Mouse (Mus musculus) left cerebral cortex, adult 18-20 months (tissue): ENCODE results near the gene Slc12a8. TPM values are rescaled to one million over a fixed set of nuclear protein-coding genes. Genes with fewer than 3 reads are reported as not detected.
A peak's percentile ranks its signal among the peaks of the same experiment; 100 is the strongest.
"Not testable (repeated sequence)": the region's sequence is repeated elsewhere in the genome, so short reads cannot be mapped to it uniquely, and the experiment has no call there.

ENCODE experiments used
- DNase-seq, 2 experiments: peaks; one replicate each; pipeline ENCODE4 v3.0.0; 2021 to 2022; ENCODE audit warnings: low spot score in 2 of 2, mixed read lengths in 1 of 2
- long read RNA-seq, 2 experiments: library from polyadenylated mRNA; stranded (forward); transcript quantifications; one replicate each; pipeline ENCODE4 v2.0.0; 2021
- total RNA-seq, 2 experiments: library from RNA; stranded (reverse); gene quantifications; 2 replicates each; pipeline ENCODE4 v1.2.3; 2021

Gene Slc12a8
- total RNA-seq, result 1 to 10 TPM in 1 of 2 experiments, under 1 TPM in 1; 0.98 to 1.1 TPM
- long read RNA-seq, experiment 1, partial matches to known transcripts, result 0 of 1 reads
- long read RNA-seq, experiment 1, other reads (novel, unspliced or antisense), result 1 of 1 reads
- long read RNA-seq, experiment 2, partial matches to known transcripts, result 0 of 1 reads
- long read RNA-seq, experiment 2, other reads (novel, unspliced or antisense), result 1 of 1 reads

DNA sequence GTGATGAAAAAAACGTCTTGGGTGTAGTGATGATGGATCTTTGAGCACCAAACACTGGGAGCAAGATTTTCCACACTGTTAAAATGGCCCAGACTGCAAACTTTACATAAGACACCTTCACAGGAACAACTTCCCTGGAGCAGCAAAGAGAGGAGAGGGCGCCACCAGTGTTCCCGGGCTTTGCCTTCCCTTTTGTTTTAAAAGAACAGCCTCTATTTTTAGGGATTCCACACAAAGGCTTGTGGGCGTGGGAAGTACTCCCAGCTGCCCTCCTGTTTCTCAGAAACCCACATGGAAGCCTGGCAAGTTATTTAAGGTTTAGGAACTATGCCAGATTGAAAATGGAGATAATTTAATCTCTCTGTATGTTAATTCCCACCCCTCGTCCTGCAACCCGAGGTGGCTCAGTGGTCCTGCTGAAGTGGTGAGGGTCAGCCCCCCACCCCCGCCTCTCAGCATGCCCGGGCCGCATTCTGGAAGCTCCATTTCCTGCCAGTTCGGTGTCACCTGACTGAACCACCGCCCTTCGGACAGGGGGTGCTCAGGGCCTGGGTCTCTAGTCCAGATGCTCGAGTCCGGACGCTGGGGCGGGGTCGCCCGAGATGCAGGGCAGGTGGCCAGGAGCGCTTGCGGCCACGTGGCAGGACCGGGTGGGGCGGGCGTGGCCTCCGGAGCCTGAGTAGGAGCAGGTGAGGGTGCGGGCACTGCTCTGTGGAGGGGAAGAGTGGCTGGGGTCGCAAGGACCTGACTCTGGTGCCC is at the start of gene Slc12a8:
Gene Slc12a8, plus strand, starts transcription at position 522 of the 759 bp plus-strand sequence.
- peak; percentile 50 to 62 for DNase-seq

DNA sequence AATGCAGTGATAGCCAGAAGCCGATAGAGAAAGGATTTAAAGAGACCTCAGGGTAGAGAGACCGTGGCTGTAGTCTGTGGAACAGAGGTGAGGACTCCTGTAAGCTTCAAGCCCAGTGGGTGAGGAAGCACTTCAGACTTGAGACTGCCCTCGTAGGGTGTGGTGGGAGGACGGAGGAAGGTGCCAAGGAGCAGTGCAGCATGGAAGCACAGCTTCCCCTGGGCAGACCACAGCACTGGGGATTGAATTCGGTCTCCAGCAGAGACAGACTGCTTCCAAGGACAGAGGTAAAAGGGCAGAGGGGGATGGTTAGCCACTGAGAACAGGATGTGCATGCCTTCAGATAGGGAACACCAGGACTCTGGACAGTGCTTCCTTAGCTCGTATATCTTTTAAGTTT is 49.7 kb upstream of the Slc12a8 start:
- no peak for DNase-seq

DNA sequence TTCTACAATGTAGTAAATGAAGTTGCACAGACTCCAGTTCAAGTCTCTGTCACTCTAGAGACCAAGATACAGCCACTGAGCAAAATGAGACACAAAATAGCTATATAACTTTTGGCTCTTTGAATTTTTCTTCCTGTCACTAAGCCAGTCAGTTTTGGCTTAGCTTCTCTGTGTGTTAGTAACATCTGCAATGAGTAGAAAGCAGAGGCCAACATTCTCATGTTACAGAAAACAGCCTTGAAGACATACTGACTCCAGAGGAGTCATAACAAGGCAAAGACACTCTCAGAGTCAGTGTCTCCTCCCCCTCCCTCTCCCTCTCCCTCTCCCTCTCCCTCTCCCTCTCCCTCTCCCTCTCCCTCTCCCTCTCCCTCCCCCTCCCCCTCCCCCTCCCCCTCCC is 47.2 kb upstream of the Slc12a8 start:
- DNase-seq, result no peak

DNA sequence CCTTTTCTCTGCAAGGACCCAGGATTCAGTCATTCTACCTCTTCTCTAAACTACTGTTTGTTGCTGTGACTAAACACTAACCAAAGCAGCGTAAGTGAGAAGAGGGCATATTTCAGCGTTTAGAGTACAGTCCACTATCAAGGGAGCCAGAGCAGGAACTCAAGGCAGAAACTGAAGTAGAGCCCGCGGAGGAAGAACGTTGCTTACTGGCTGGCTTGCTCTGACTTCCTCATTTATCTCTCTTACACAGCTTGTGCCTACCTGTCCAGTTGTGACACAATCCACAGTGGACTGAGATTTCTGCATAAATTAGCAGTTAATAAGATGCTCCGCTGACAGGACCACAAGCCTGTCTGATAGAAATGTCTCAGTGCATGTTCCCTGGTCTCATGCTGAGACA is 42.7 kb upstream of the Slc12a8 start:
- DNase-seq, result no peak

DNA sequence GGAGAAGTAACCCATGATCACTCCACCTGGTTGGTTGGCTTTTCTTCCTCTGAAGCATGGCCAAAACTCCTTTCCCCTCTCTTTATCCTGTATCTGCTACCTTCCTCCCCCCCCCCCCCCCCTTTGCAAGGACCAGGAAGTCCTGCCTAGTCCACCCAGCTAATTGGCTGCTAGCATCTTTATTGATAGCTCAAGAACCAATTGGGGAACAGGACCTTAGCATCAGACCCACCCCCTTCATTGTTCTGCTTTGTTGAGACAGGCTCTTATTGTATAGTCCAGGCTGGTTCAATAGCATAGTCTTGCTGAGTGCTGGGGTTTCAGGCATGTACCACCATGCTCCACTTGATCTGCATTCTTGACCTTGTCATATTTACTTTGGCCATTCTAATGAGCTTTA is 37.2 kb upstream of the Slc12a8 start:
- no peak for DNase-seq

DNA sequence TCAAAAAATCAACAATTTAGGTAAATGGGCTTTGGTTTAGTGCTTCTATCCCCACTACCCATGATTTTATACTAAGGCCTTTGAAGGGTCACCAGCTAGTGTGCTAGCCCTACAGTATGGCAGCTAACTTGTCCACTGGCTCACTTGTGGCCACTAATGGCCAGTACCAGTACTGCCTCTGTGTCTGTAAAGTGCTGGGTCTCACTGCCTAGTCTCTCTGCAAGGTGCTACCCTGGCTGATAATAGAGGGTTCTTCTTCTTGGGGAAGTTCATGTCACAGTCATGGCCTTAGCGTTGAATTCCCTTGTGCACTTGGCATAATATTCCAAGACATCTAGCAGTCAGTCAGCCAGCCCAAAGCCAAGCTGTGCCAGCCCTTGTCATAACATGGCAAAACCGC is 36.0 kb upstream of the Slc12a8 start:
- DNase-seq, result no peak

DNA sequence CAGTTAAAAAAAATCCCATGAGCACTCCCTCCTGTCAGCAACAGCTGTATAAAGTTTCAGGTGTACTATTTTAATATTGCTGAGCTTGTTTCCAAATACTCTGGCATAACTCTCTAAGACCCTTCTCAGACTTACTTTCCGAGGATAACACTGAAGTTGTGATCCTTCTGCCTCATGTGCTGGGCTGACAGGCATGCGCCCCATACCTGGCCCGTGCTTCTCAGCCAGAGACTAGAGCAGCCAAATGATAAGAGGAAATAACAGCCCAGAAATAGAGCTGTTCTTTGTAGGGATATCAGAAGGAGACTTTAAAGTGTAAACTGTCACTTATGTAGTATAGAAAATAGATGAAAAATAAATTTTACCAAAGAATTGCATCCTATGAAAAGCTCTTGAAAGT is 34.8 kb upstream of the Slc12a8 start:
- DNase-seq, result no peak

DNA sequence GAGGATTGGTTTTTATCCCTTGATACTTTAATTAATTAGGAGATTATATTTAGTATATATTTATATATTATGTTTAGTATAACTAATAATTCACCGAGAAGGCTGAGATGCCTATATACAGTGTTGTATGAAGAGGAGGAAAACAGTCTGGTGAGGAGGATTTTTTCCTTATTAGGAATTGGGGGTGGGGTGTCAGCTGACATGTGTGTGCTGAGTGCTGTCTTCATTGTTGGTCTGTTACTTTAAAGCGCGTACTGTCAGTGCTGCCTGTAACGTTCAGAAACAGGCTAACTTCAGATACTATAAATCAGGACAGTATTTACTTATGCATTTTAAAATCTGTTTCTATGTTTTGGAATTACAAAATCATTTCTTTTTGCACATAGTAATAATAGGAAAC is 29.4 kb upstream of the Slc12a8 start:
- no peak for DNase-seq

DNA sequence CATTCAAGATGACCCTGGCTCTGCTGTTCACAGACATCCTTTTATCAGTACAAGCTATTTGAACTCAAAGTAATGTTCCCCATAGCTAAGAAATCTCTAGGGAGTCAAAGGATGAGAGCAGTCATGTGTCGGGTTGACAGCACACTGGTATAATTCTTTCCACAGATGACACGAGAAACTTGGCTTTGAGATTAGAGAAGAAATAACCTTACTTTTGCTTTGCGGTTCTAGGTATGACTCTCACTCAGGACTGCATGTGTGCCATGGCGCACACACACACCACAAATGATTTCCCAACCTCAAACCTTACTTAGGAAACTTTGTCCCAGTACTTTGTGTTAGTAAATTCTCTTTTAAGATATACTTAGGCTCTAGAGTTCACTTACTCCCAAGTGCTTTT is 22.8 kb upstream of the Slc12a8 start:
- no peak for DNase-seq

DNA sequence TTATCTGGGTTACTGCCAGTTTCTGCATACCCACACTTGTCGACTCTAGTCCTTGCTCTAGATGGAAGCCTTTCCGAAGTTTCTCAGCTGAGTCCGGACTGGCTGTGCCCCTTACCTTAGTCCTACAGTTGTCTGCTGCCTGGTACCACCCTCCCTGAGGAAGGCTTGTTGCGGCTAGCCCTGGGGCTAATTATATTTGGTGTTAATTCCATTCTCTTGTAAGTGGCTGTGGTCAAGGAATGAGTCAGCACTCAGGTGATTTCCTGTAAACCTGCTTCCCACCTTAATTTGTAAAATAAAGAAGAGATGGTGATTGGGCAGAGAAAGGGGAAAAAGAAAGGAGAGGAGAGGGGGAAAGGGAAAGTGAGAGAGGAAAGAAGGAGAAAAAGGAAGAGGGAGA is 9.0 kb upstream of the Slc12a8 start:
- DNase-seq, result no peak

DNA sequence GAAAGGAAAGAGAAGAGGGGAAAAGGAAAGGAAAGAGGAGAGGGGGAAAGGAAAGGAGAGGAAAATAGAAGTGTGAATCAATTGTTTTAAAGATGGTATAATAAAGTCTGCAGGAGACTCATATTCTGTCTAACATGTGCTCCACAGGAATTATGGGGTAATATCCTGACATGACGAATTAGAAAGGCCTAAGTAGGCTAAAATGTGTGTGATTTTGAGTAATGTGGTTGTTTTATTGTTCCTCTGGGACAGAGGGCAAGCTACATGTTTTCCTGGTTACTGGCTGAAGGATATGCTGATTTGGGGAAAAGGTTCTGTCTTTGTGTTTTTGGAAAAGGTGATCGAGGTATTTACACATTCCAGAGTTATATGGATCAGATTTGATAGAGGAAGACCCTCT is 7.9 kb upstream of the Slc12a8 start:
- DNase-seq, result not testable (repeated sequence)

DNA sequence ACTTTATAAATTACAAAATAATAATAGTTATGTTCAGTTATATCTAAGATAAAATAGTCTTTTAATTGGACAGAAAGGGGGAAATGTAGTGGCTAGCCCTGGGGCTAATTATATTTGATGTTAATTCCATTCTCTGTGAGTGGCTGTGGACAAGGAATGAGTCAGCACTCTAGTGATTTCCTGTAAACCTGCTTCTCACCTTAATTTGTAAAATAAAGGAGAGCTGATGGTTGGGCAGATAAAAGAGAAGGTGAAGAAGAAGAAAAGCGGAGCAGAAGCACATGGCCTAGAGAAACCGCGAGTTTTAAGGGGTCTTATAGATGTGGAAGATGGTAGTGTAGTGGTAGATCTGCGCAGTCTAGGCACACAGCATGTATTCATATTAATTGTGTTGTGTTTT is 6.3 kb upstream of the Slc12a8 start:
- not testable (repeated sequence) for DNase-seq

DNA sequence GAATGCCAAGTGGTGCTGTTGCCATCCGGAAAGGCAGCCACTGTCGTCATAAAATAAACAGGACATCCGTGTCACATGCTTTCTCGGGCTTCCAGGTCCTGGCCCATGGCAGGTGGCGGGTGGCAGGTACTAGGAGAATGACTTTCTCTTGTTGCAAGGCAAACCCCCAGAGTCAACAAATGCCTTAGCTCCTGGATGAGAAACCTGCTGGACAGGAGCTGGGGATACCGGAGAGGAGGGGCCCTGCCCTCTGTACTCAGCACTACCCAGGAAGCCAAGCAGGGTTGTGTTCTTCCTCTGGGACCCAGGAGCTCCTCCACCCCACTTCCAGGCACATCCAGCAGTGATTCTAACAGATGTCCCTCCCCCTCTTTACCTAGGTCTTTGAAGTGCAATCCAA is 4.6 kb upstream of the Slc12a8 start:
- no peak for DNase-seq

DNA sequence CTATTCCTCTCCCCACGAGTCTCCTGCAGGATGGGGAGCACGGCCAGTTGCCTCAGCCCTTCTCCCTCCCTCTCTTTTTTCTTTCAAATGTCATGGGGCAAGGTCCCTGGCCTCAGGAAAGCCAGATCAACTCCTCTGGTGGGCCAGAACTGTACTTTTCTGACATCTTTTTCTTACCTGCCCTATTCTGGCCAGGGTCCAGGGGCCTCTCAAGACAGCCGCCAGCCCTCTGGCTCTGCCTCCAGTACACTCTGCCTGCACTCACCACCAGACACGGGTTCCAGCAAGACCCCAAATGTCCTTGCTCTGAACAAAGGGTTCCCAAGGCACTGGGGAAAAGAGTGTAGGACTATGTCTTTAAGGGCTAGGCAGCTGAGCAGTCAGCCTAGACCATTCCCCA is 499 bp downstream of the Slc12a8 start:
- no peak for DNase-seq

DNA sequence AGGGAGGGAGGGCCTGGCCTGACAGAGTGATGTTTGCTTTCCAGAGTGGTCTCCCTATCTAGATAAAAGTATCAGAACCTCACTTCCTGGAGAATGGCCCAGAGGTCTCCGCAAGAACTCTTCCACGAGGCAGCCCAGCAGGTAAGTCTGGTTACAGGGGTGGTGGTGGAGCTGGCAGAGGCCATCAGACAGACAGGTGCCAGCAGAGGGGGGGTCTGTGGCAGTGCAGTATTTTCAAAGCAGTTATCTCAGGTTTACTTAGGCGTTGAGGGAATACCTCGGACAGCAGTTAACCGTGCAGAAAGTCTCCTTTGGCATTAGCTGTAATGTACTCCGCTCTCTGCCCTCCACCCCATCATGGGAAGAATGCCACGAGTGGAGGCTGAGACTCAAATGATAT is 1.1 kb downstream of the Slc12a8 start:
- no peak for DNase-seq

DNA sequence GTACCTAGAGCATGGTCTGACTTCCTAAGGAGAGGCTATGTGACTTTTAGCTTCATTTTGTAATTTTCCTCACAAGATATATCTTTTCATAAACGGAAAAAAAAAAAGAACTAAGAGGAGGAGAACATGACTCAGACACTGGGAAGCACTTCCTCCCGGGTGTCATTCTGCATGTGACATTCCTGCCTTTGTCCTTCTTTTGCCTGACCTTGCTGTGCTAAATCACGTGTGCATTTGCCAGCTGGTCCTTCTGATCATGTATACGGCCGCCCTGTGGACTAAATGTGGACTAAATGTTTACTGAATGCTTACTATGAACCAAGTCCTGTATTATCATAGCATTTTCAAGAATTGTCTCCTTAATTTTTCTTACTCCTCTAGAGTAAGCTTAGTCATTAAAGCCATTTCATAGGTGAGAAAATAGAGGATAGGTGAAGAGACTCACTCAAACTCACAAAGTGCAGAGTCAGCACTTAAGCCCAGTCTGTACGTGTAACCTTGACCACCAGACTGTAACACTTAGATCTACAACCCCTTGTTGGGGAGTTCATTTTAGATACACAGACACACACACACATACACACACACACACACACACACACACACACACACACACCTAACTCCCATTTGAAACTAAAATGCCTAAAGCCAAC is 2.9 kb downstream of the Slc12a8 start:
- no peak for DNase-seq

DNA sequence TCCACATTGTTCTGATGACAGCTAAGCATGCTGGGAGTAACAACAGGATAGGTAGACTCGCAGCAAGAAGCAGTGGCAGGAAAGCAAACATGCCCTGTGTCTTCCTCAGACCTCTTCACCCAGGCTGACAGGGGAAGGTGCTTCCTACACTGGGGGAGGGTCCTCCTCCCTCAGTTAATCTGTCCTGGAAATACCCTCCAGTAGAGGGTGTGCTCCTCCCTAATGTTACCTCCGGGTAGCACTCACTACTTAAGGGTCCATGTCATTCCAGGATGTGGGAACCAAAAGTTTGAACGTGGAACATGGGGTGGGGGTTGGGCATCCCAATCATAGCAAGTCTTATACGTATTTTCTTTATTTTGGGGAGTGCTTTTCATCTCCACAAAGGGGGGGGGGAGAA is 5.4 kb downstream of the Slc12a8 start:
- no peak for DNase-seq

DNA sequence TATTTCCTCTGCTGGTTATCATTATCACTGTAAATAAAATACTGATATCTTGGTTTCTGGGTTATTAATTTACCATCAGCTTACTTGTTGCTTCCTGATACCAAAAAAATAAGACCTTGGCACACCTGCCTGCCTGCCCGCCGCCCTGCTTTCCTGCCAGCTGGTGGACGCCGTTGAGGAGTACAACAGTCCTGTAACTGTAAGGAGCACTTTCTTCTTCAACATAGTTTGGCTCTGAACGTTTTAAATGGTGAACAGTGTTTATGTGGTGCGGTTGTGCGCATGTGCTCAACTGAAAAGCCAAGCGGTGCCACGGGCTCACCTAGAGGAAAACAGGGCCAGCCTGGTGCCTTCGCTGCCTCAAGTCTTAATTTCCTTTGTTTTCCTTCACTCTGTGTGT is 6.4 kb downstream of the Slc12a8 start:
- no peak for DNase-seq

DNA sequence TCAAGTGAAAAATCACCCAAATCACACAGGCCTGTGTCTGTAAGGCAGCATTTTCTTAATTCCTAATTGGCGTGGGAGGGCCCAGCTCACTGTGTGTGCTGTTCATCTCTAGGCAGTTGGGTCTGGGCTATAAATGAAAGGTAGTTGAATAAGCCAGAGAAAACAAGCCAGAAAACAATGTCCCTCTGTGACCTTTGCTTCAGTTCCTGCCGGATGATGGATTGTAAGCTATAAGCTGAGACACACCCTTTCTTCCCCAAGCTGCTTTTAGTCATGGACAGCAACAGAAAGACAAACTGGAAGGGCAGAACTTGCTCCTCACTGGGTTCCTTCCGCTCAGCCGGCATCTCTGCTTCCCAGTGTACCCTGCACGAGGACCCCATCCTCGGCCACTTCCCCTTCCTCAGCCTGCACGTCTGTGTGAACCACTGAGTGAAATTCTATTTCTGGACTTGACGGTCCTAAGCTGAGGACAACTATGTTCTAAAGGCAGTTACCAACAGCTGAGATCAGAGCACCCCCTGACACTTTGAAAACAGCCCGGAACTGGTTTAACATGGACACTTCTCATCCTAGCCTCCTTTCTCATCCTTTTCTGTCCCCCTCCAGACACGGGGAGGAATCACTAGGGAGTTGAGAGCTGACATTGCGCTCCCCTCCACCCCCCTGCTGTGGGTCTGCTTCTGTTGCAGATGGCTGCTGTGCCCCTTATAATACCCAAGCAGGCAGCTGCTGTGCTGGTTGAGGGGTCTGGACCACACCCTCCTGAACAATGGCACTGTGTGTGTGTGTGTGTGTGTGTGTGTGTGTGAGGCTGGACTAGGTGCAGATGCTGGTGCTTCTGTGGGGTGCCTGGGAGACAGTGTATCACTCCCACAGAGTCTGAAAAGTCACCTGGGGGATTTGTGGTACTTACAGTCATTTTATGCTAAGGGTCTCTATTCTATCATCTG is 12.7 kb downstream of the Slc12a8 start:
- DNase-seq, result no peak

DNA sequence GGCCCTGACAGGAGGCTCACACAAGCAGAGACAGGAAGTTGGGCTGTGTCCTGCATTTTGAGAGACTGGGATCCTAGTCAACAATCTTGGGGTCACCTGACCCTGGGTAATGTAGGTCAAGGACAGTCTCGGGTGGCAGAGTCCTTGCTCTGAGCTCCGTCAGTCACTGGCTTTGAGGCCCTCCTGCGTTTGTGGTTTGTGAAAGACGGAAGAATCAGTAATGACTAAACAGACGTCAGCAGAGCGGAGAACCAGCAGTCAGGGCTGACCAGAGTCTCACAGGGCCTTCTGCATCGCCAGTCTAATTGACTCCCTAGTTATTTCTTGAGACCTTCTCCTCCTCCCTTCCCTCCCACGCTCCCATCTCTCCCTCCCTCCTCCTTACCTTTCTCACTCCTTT is 14.1 kb downstream of the Slc12a8 start:
- DNase-seq, result no peak

DNA sequence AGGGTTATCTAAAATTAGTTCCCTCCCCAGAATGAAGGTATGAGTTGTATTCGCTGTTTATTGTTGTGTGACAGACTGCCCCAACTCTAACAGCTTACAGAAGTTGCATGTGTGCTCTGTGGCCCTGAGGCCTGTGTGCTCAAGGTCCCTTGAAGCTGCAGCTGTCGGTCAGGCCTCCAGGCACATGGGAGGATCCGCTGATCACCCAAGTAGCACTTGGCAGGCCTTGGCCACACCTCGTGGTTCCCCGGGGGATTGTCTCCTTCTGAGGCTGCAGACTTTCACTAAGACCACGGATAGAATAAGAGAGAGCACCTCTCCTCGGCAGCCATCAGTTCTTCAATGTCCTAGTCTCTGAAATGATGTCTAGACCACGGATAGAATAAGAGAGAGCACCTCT is 19.3 kb downstream of the Slc12a8 start:
- no peak for DNase-seq
